Mouse (Mus musculus) cerebellum, postnatal 36 days (tissue): ENCODE data around the gene Nup54.

Source experiments
- DNase-seq, 2 experiments: peaks; one replicate each; pipeline ENCODE4 v3.0.0; 2021 to 2022; ENCODE audit warnings: mixed read lengths in 2 of 2

Gene Nup54

GRCm38 (mm10) chr5:92435025-92435584, at the start of gene Nup54:
Nup54 (minus strand) TSS chr5:92435219.
- DNase-seq, result peak; percentile 94

GRCm38 (mm10) chr5:92472863-92473262, 37.8 kb upstream of the Nup54 start:
- no peak for DNase-seq

GRCm38 (mm10) chr5:92471531-92471930, 36.5 kb upstream of the Nup54 start:
- no peak for DNase-seq

GRCm38 (mm10) chr5:92469201-92470130, 34.4 kb upstream of the Nup54 start:
- peak; percentile 24 to 50 for DNase-seq

GRCm38 (mm10) chr5:92468234-92468633, 33.2 kb upstream of the Nup54 start:
- no peak for DNase-seq

- DNase-seq, result no peak
Measured at GRCm38 (mm10) chr5:92467102-92467766, 32.2 kb upstream of the Nup54 start.

GRCm38 (mm10) chr5:92465511-92465910, 30.5 kb upstream of the Nup54 start:
- no peak for DNase-seq

- peak; percentile 61 to 65 for DNase-seq
Measured at GRCm38 (mm10) chr5:92461321-92461720, 26.3 kb upstream of the Nup54 start.

GRCm38 (mm10) chr5:92458726-92459125, 23.7 kb upstream of the Nup54 start:
- DNase-seq, result no peak

- DNase-seq, result no peak
Measured at GRCm38 (mm10) chr5:92457410-92457809, 22.4 kb upstream of the Nup54 start.

GRCm38 (mm10) chr5:92452876-92453275, 17.9 kb upstream of the Nup54 start:
- no peak for DNase-seq

GRCm38 (mm10) chr5:92446736-92447135, 11.7 kb upstream of the Nup54 start:
- no peak for DNase-seq

- DNase-seq, result no peak
Measured at GRCm38 (mm10) chr5:92445016-92445415, 10.0 kb upstream of the Nup54 start.

GRCm38 (mm10) chr5:92442914-92443313, 7.9 kb upstream of the Nup54 start:
- DNase-seq, result no peak

GRCm38 (mm10) chr5:92441494-92441893, 6.5 kb upstream of the Nup54 start:
- no peak for DNase-seq

- DNase-seq, result no peak
Measured at GRCm38 (mm10) chr5:92438540-92438939, 3.5 kb upstream of the Nup54 start.

- no peak for DNase-seq
Measured at GRCm38 (mm10) chr5:92434571-92434985, 441 bp downstream of the Nup54 start.

- DNase-seq, result no peak
Measured at GRCm38 (mm10) chr5:92434070-92434469, 949 bp downstream of the Nup54 start.

GRCm38 (mm10) chr5:92431611-92432010, 3.4 kb downstream of the Nup54 start:
- DNase-seq, result no peak

GRCm38 (mm10) chr5:92430723-92431122, 4.3 kb downstream of the Nup54 start:
- no peak for DNase-seq

GRCm38 (mm10) chr5:92424126-92424525, 10.9 kb downstream of the Nup54 start:
- DNase-seq, result no peak

- DNase-seq, result no peak
Measured at GRCm38 (mm10) chr5:92413982-92414375, 21.0 kb downstream of the Nup54 start.

GRCm38 (mm10) chr5:92413271-92413981, 21.6 kb downstream of the Nup54 start:
- DNase-seq, result no peak
